Mouse (Mus musculus) ES-Bruce4 (cell line): ENCODE measurements around the gene Slc2a3.

Experiments used
- CTCF ChIP-seq: IDR thresholded peaks from one replicate; pipeline ENCODE4 v1.8.1; 2011; ENCODE audit warnings: low read depth, low read length
- EP300 ChIP-seq: IDR thresholded peaks from 2 replicates; pipeline ENCODE4 v1.6.1; 2011; ENCODE audit warnings: low read depth, low read length; ENCODE audit not compliant: insufficient read depth
- POLR2A ChIP-seq: IDR thresholded peaks from one replicate; pipeline ENCODE4 v1.8.1; 2011; ENCODE audit warnings: low read length; ENCODE audit not compliant: insufficient read depth

DNA sequence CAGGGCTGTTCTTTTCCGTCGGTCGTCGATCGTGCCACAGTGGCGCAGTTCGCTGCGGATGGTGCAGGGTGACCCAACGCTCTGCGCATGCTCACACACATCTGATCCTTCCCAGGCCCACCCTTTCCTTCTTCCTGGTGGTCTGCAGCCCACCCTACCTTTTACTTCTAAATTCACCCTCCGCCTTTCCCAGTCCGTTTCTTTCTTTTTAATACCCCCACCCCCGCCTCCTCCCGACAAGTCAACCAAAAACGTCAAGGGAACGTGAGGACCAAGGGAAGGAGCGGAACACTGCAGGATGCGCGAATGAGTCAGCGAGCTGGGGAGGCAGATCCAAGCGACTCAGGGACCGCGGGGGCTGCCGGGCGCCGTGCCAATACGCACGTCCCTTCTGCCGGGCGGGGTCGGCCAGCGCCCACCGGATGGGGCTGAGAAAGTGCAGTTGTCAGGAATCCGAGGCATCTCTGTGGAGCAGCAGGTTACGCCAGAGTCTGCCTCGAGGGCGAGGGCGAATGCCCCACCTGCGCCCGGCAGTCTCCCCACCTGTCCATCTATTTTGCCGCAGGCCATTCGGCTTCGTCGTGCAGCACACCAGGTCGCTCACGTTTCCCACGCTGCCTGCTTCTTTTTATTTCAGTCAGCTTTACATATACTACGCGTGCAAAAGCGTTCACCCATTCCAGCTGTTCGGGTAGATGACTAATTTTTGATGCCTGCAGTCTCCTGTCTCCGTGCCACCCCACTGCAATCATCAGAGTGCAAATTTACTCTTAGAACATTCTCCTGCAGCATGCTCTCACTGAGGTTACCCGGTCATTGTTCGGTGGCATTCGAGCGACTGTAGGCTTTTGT is 36.8 kb downstream of the Slc2a3 start:
- TF ChIP-seq CTCF: no peak
- peak; percentile 100 for TF ChIP-seq EP300
- TF ChIP-seq POLR2A: no peak
